Mouse (Mus musculus) midbrain, postnatal 0 days (tissue): ENCODE measurements at regions not wholly inside any gene's neighbourhood (a gene's known extent, or its start where the extent isn't known, plus 50 kb on each side); places are given as distances from the start of the nearest gene placed in this dataset.

Source experiments
- ATAC-seq: fragments of 200-750 bp; cut with Nextera tagmentation; 2 replicates; pipeline ENCODE4 v1.8.0; 2017; ENCODE audit warnings: moderate number of reproducible peaks, mild to moderate bottlenecking, moderate TSS enrichment, moderate library complexity; ENCODE audit not compliant: low FRiP score
- DNase-seq: peaks from one replicate; pipeline ENCODE4 v3.0.0-alpha.2; 2015; ENCODE audit warnings: low spot score
- H3K27ac ChIP-seq: fragments of 300-500 bp; sonication (generic); 2 replicates; pipeline ENCODE4 v1.5.1; 2014; ENCODE audit warnings: low read depth, mild to moderate bottlenecking, low read length, mixed read lengths
- H3K27me3 ChIP-seq: fragments of 300-500 bp; sonication (generic); 2 replicates; pipeline ENCODE4 v1.6.1; 2014; ENCODE audit warnings: low read length, control low read depth, mixed read lengths; ENCODE audit not compliant: insufficient read depth
- H3K36me3 ChIP-seq: fragments of 300-500 bp; sonication (generic); 2 replicates; pipeline ENCODE4 v1.6.1; 2014; ENCODE audit warnings: low read length, control low read depth, mixed read lengths; ENCODE audit not compliant: insufficient read depth
- H3K4me1 ChIP-seq: fragments of 300-500 bp; sonication (generic); 2 replicates; pipeline ENCODE4 v1.6.1; 2014; ENCODE audit warnings: mild to moderate bottlenecking, control low read depth, antibody characterized with exemption, low read length, mixed read lengths; ENCODE audit not compliant: insufficient read depth
- H3K4me2 ChIP-seq: fragments of 300-500 bp; sonication (generic); 2 replicates; pipeline ENCODE4 v1.6.1; 2014; ENCODE audit warnings: low read depth, mild to moderate bottlenecking, low read length, mixed read lengths; ENCODE audit not compliant: poor library complexity, severe bottlenecking
- H3K4me3 ChIP-seq: fragments of 300-500 bp; sonication (generic); 2 replicates; pipeline ENCODE4 v1.5.1; 2014; ENCODE audit warnings: low read depth, mild to moderate bottlenecking, low read length, moderate library complexity
- H3K9ac ChIP-seq: fragments of 300-500 bp; sonication (generic); replicated peaks from 2 replicates; pipeline ENCODE4 v1.6.1; 2014; ENCODE audit warnings: mild to moderate bottlenecking, low read length, moderate library complexity, mixed read lengths; ENCODE audit not compliant: poor library complexity, severe bottlenecking
- H3K9me3 ChIP-seq: fragments of 300-500 bp; sonication (generic); 2 replicates; pipeline ENCODE4 v1.6.1; 2016; ENCODE audit warnings: low read length, control low read depth
- CTCF ChIP-seq: IDR thresholded peaks from 2 replicates; pipeline ENCODE4 v1.5.1; 2016; ENCODE audit warnings: antibody characterized with exemption, mild to moderate bottlenecking
- WGBS: fragments of 180-500 bp; shearing (Covaris S2); extraction: QIAGEN DNeasy Blood & Tissue Kit; methylation state at CpG from one replicate; pipeline ENCODE4 v1.1.7; 2014; 5-methylcytosine and 5-hydroxymethylcytosine counted together

- ATAC-seq: no peak
- H3K9ac ChIP-seq: no peak overlapping the region
- 94% methylated on average over 2 of the region's 2 CpGs for WGBS
- no peaks in the 10 kb centered on the region for H3K4me1 ChIP-seq
- no peaks in the 10 kb centered on the region for H3K9me3 ChIP-seq
- no peak overlapping the region for H3K27ac ChIP-seq
- H3K36me3 ChIP-seq: no peaks in the 10 kb centered on the region
- no peak overlapping the region for H3K4me2 ChIP-seq
- H3K27me3 ChIP-seq: no peaks in the 10 kb centered on the region
- DNase-seq: no peak
- no peak for TF ChIP-seq CTCF
- no peak overlapping the region for H3K4me3 ChIP-seq
These were observed 993.8 kb upstream of the Jmjd1c start for GRCm38 (mm10) chr10:66102103-66102502.

DNA sequence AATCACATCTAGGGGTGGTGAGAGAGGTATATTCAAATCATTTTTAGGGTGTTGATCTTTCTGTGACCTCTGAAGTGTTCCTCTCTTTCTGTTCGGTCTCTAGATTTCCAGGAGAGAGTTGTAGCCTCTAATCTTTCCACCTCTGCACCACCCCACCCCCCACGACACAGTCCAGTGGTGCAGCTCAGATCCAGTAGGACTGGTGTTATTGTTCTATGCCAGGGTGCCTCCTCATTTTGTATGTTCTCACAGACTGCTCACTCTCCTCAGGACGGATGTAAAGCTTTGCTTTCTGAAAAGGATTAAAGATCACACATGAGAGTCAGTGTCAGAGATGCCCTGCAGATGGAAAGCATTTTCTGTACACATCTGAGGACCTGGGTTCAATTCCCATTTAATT, 964.6 kb upstream of the Jmjd1c start:
- no peaks in the 10 kb centered on the region for H3K9me3 ChIP-seq
- no peaks in the 10 kb centered on the region for H3K36me3 ChIP-seq
- DNase-seq (no peak), ATAC-seq (no peak)
- H3K27ac ChIP-seq: no peak overlapping the region
- no peak overlapping the region for H3K9ac ChIP-seq
- no peaks in the 10 kb centered on the region for H3K4me1 ChIP-seq
- no peak overlapping the region for H3K4me2 ChIP-seq
- H3K4me3 ChIP-seq: no peak overlapping the region
- no peak for TF ChIP-seq CTCF
- 46% methylated on average over 3 of the region's 3 CpGs for WGBS
- no peaks in the 10 kb centered on the region for H3K27me3 ChIP-seq

- DNase-seq (no peak), ATAC-seq (no peak)
- Histone ChIP-seq H3K9ac (no peak overlapping the region), H3K27me3 (no peaks in the 10 kb centered on the region), H3K4me2 (no peak overlapping the region), H3K4me1 (no peaks in the 10 kb centered on the region), H3K9me3 (no peaks in the 10 kb centered on the region), H3K36me3 (no peaks in the 10 kb centered on the region), H3K27ac (no peak overlapping the region), H3K4me3 (no peak overlapping the region)
- no peak for TF ChIP-seq CTCF
- 50% methylated on average over 4 of the region's 4 CpGs for WGBS
These were observed 963.9 kb upstream of the Jmjd1c start for GRCm38 (mm10) chr10:66132025-66132424.

- no peaks in the 10 kb centered on the region for H3K9me3 ChIP-seq
These were observed 953.5 kb upstream of the Jmjd1c start for GRCm38 (mm10) chr10:66142413-66142812.

GRCm38 (mm10) chr10:66142910-66143309, 953.0 kb upstream of the Jmjd1c start:
- Histone ChIP-seq H3K27me3 (no peaks in the 10 kb centered on the region), H3K9me3 (no peaks in the 10 kb centered on the region), H3K36me3 (no peaks in the 10 kb centered on the region), H3K9ac (no peak overlapping the region), H3K27ac (no peak overlapping the region), H3K4me1 (no peaks in the 10 kb centered on the region), H3K4me2 (no peak overlapping the region), H3K4me3 (no peak overlapping the region)
- DNase-seq (no peak), ATAC-seq (no peak)
- no peak for TF ChIP-seq CTCF

More at GRCm38 (mm10) chr10:66142413-66142812, 953.5 kb upstream of the Jmjd1c start:
- H3K4me3 ChIP-seq: no peak overlapping the region
- no peak overlapping the region for H3K9ac ChIP-seq
- 85% methylated on average over 1 of the region's 1 CpGs for WGBS
- no peaks in the 10 kb centered on the region for H3K27me3 ChIP-seq
- TF ChIP-seq CTCF: no peak
- no peaks in the 10 kb centered on the region for H3K36me3 ChIP-seq
- ATAC-seq: no peak
- no peak overlapping the region for H3K4me2 ChIP-seq
- no peak overlapping the region for H3K27ac ChIP-seq
- H3K4me1 ChIP-seq: no peaks in the 10 kb centered on the region
- DNase-seq: no peak

GRCm38 (mm10) chr10:66150966-66151365, 945.0 kb upstream of the Jmjd1c start:
- H3K9me3 ChIP-seq: no peaks in the 10 kb centered on the region
- DNase-seq (no peak), ATAC-seq (no peak)
- no peak for TF ChIP-seq CTCF
- no peak overlapping the region for H3K4me2 ChIP-seq
- H3K27ac ChIP-seq: no peak overlapping the region
- H3K4me1 ChIP-seq: no peaks in the 10 kb centered on the region
- 87% methylated on average over 2 of the region's 2 CpGs for WGBS
- H3K36me3 ChIP-seq: no peaks in the 10 kb centered on the region
- H3K4me3 ChIP-seq: no peak overlapping the region
- no peak overlapping the region for H3K9ac ChIP-seq
- no peaks in the 10 kb centered on the region for H3K27me3 ChIP-seq
